Mouse (Mus musculus) lung, embryonic 14.5 days (tissue): ENCODE measurements around the gene Pianp. TPM values are rescaled to one million over a fixed set of nuclear protein-coding genes. Genes with fewer than 3 reads are reported as not detected.

ENCODE experiments used
- ATAC-seq: fragments of 200-750 bp; cut with Nextera tagmentation; 2 replicates; pipeline ENCODE4 v1.8.0; 2017; ENCODE audit warnings: mild to moderate bottlenecking, moderate TSS enrichment, moderate library complexity; ENCODE audit not compliant: insufficient read depth
- DNase-seq: peaks from one replicate; pipeline ENCODE4 v3.0.0-alpha.2; 2015
- H3K27ac ChIP-seq: fragments of 300-500 bp; sonication (generic); 2 replicates; pipeline ENCODE4 v1.5.1; 2014; ENCODE audit warnings: low read depth, mild to moderate bottlenecking, moderate library complexity
- H3K27me3 ChIP-seq: fragments of 300-500 bp; sonication (generic); 2 replicates; pipeline ENCODE4 v1.6.1; 2014; ENCODE audit warnings: low read length, control low read depth; ENCODE audit not compliant: insufficient read depth
- H3K36me3 ChIP-seq: fragments of 300-500 bp; sonication (generic); 2 replicates; pipeline ENCODE4 v1.6.1; 2014; ENCODE audit warnings: control low read depth; ENCODE audit not compliant: insufficient read depth
- H3K4me1 ChIP-seq: fragments of 300-500 bp; sonication (generic); 2 replicates; pipeline ENCODE4 v1.6.1; 2014; ENCODE audit warnings: antibody characterized with exemption, control low read depth; ENCODE audit not compliant: insufficient read depth
- H3K4me2 ChIP-seq: fragments of 300-500 bp; sonication (generic); 2 replicates; pipeline ENCODE4 v1.6.1; 2014; ENCODE audit warnings: mild to moderate bottlenecking
- H3K4me3 ChIP-seq: fragments of 300-500 bp; sonication (generic); 2 replicates; pipeline ENCODE4 v1.5.1; 2014; ENCODE audit warnings: low read depth, low read length
- H3K9ac ChIP-seq: fragments of 300-500 bp; sonication (generic); 2 replicates; pipeline ENCODE4 v1.6.1; 2014
- H3K9me3 ChIP-seq: fragments of 300-500 bp; sonication (generic); 2 replicates; pipeline ENCODE4 v1.6.1; 2016; ENCODE audit warnings: low read depth, low read length, control low read depth
- CTCF ChIP-seq: IDR thresholded peaks from 2 replicates; pipeline ENCODE4 v1.5.1; 2016; ENCODE audit warnings: antibody characterized with exemption, low read depth
- WGBS: fragments of 180-500 bp; shearing (Covaris S2); extraction: QIAGEN DNeasy Blood & Tissue Kit; methylation state at CpG from one replicate; pipeline ENCODE4 v1.1.7; 2014; 5-methylcytosine and 5-hydroxymethylcytosine counted together
- polyA plus RNA-seq: library from polyadenylated mRNA; unstranded; fragments of >200 nt; fragmentation: Nextera tagmentation; extraction: Ambion mirVana; gene quantifications from 2 replicates; pipeline ENCODE4 v1.2.1, GENCODE M21; 2014

The Pianp gene
- polyA plus RNA-seq, 1 experiment from 2014 or later: 0.59 TPM

DNA sequence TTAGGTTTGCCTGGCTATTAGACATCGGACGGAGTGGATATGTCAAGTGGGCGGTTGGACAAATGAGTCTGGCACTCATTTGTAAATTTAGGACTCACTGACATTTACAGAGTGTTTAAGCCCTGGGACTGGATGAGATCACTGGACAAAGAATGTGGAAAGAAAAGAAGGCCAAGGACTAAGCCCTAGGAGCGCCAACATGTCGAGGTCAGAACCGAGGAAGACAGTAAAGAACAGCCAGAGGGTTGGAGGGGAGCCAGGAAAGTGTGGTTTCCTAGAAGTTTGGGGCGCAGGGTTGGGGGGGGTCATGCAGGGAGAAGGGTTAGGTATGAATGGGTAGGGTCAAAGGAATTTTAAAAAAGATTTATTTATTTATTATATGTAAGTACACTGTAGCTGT, 1.2 kb upstream of the Pianp start:
- TF ChIP-seq CTCF: no peak
- Histone ChIP-seq H3K27ac (no peak overlapping the region), H3K4me3 (no peak overlapping the region), H3K27me3 (peaks cover 72% of the 10 kb centered on the region), H3K4me2 (no peak overlapping the region), H3K9ac (no peak overlapping the region), H3K36me3 (no peaks in the 10 kb centered on the region), H3K4me1 (no peaks in the 10 kb centered on the region), H3K9me3 (no peaks in the 10 kb centered on the region)
- 69% methylated on average over 7 of the region's 7 CpGs for WGBS
- no peak for ATAC-seq
- no peak for DNase-seq

DNA sequence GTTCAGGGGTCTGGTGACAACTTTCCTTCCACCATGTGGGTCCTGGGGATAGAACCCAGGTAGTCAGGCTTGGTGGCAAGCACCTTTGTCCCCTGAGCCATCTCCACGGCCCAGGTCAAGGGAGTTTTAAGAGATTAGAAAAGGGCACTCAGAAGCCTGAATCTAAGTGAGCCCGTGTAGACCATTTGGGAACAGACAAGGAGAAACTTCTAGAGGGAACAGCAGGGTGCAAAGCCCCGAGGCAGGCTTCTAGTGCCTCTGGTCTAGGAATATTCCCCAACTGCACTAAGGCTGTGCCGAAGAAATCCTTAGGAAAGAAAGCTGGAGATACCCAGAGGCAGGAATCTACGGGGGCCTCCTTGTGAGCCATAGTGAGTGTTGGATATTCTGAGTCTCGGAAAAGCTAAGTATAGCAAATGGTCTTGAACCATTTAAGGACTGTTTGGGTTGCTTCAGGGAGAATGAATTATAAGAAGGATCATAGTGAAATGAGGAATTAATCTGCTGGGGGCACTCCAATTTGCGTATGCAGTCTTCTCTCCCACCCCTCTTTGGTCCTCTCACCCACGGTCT, 577 bp upstream of the Pianp start:
- Histone ChIP-seq H3K9ac (no peak overlapping the region), H3K27ac (no peak overlapping the region), H3K9me3 (no peaks in the 10 kb centered on the region), H3K36me3 (no peaks in the 10 kb centered on the region), H3K4me1 (no peaks in the 10 kb centered on the region), H3K27me3 (peaks cover 79% of the 10 kb centered on the region), H3K4me2 (peak overlapping the region; percentile 100), H3K4me3 (peak overlapping the region; percentile 54; the same call in 1 of the 2 replicates)
- ATAC-seq (no peak), DNase-seq (no peak)
- WGBS: 48% methylated on average over 8 of the region's 8 CpGs
- no peak for TF ChIP-seq CTCF

DNA sequence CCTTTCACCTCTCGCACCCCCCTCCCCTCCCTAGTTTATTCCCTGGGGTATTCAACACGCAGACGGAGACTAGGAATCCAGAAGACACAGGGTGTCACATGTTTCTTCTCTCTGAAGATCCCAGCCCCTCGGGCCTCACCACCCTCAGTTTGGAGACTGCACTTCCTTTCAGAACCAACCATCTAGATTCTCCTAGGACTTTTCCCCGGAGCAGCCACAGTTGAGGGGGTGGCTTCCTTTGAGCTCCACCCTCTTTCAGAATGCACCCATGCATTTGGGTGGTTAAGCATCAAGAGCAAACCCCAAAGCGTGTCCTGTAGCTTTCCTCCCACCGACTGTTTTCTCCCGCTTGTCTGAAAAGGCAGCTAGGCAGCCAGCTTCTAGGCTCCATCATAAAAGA, 1.6 kb downstream of the Pianp start:
- Histone ChIP-seq H3K9ac (no peak overlapping the region), H3K27me3 (peaks cover 88% of the 10 kb centered on the region), H3K4me3 (no peak overlapping the region), H3K4me2 (no peak overlapping the region), H3K4me1 (no peaks in the 10 kb centered on the region), H3K27ac (no peak overlapping the region), H3K36me3 (no peaks in the 10 kb centered on the region), H3K9me3 (no peaks in the 10 kb centered on the region)
- DNase-seq (no peak), ATAC-seq (no peak)
- WGBS: 9% methylated on average over 8 of the region's 8 CpGs
- no peak for TF ChIP-seq CTCF

DNA sequence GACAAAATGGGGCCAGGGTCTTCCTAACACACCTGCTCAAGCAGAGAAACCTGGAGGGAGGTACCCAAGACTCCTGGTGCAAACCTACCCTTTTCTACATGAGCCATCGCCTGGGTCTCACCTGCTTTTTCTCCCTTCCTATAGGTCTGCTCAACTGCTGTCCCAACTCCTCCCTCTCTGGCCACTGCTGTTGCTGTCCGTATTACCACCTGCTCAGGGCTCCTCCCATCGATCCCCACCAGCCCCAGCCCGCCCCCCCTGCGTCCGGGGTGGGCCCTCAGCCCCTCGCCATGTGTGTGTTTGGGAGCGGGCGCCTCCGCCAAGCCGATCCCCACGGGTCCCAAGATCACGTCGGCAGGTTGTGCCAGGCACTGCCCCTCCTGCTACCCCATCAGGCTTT, 2.6 kb downstream of the Pianp start:
- Histone ChIP-seq H3K4me2 (no peak overlapping the region), H3K4me3 (no peak overlapping the region), H3K36me3 (no peaks in the 10 kb centered on the region), H3K9me3 (no peaks in the 10 kb centered on the region), H3K27ac (no peak overlapping the region), H3K9ac (no peak overlapping the region), H3K27me3 (peaks cover 79% of the 10 kb centered on the region), H3K4me1 (no peaks in the 10 kb centered on the region)
- TF ChIP-seq CTCF: no peak
- DNase-seq (no peak), ATAC-seq (no peak)
- WGBS: 26% methylated on average over 14 of the region's 14 CpGs

DNA sequence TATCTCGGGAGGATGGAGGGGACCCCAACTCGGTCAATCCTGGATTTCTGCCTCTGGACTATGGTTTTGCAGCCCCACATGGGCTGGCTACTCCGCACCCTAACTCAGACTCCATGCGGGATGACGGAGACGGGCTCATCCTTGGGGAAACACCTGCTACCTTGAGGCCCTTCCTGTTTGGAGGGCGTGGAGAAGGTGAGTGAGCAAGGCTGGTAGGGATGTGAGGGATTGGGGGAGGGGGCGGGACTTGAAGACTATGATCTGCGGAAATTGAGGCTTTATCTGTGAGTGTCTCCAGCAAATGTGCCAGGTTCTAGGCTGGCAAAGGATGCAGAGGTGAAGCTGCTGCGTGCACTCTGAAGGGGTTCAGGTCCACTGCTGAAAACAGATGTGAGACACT, 3.1 kb downstream of the Pianp start:
- Histone ChIP-seq H3K9me3 (no peaks in the 10 kb centered on the region), H3K4me1 (no peaks in the 10 kb centered on the region), H3K27me3 (peaks cover 75% of the 10 kb centered on the region), H3K9ac (no peak overlapping the region), H3K27ac (no peak overlapping the region), H3K4me3 (no peak overlapping the region), H3K36me3 (no peaks in the 10 kb centered on the region), H3K4me2 (no peak overlapping the region)
- WGBS: 23% methylated on average over 10 of the region's 10 CpGs
- TF ChIP-seq CTCF: no peak
- no peak for DNase-seq
- no peak for ATAC-seq

DNA sequence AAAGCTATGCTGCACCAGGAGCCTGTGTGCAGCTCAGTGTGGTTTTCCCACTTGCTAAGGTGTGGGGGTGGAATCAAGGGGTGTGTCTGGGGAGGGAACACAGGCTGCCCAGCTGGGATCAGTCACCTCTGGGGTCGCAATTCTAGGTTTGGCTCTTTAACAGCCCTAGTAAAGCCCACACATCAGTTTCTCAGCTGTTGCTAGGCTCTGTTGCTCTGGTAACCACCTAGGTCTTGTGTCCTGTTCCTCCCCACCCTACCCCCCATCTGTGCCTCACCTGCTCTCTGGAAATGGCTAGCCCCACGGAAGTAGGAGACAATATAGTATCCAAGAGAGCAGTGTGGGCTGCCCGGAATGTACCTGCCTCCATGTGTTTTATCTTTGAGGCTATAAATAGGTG, 7.2 kb downstream of the Pianp start:
- DNase-seq (no peak), ATAC-seq (no peak)
- Histone ChIP-seq H3K36me3 (no peaks in the 10 kb centered on the region), H3K27me3 (peaks cover 35% of the 10 kb centered on the region), H3K4me3 (no peak overlapping the region), H3K27ac (no peak overlapping the region), H3K9ac (no peak overlapping the region), H3K4me2 (no peak overlapping the region), H3K9me3 (no peaks in the 10 kb centered on the region), H3K4me1 (no peaks in the 10 kb centered on the region)
- no peak for TF ChIP-seq CTCF
- WGBS: 52% methylated on average over 3 of the region's 3 CpGs

DNA sequence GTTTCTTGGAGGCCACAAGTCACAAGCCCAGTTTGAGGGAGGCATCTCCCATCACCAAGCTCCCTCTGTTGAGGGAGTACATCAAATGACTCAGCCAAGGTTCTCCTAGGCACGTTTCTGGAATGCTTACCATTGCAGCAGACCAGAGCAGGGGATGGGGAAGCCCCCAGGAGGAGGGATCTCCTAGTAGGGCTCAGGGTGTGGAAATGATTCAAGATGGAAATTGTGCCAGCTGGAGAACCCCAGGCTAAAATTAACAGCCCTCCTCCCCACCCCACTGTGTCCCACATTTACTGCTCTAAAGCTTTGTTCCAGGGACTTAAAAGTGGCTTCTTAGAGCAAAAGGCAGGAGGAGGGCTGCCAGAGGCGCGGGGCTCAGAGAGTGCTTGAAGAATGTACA, 8.6 kb downstream of the Pianp start:
- no peaks in the 10 kb centered on the region for H3K4me1 ChIP-seq
- DNase-seq (no peak), ATAC-seq (no peak)
- no peak overlapping the region for H3K4me2 ChIP-seq
- no peak overlapping the region for H3K27ac ChIP-seq
- no peaks in the 10 kb centered on the region for H3K9me3 ChIP-seq
- no peak overlapping the region for H3K4me3 ChIP-seq
- 37% methylated on average over 3 of the region's 3 CpGs for WGBS
- no peak for TF ChIP-seq CTCF
- H3K36me3 ChIP-seq: no peaks in the 10 kb centered on the region
- H3K27me3 ChIP-seq: peaks cover 22% of the 10 kb centered on the region
- H3K9ac ChIP-seq: no peak overlapping the region

DNA sequence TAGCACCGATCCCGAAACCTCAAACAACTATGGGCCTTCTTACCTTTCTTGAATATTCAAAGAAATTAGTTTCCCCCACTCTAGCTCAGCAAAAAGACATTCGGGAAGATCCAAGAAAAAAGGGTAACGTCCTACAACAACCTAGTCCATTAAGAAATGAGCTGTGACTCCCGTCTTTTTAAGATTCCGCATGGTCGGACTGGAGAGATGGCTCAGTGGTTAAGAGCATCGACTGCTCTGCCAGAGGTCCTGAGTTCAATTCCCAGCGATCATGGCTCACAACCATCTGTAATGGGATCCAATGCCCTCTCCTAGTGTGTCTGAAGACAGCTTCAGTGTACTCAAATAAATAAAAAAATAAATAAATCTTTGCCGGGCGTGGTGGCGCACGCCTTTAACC, 11.6 kb downstream of the Pianp start:
- no peaks in the 10 kb centered on the region for H3K4me1 ChIP-seq
- H3K4me3 ChIP-seq: peak overlapping the region; percentile 78
- peaks cover 16% of the 10 kb centered on the region for H3K36me3 ChIP-seq
- WGBS: 38% methylated on average over 13 of the region's 13 CpGs
- no peak for TF ChIP-seq CTCF
- DNase-seq: no peak
- H3K27me3 ChIP-seq: no peaks in the 10 kb centered on the region
- no peaks in the 10 kb centered on the region for H3K9me3 ChIP-seq
- H3K9ac ChIP-seq: peak overlapping the region; percentile 57
- H3K27ac ChIP-seq: peak overlapping the region; percentile 79
- H3K4me2 ChIP-seq: peak overlapping the region; percentile 84
- ATAC-seq: no peak
